Mouse (Mus musculus): ENCODE measurements around the gene Ppara.

The Ppara gene

GRCm38 (mm10) chr15:85836887-85837286 is 102.1 kb downstream of the Ppara start:
- in situ Hi-C loops (cut with MseI, MboI) = no loop called here

- in situ Hi-C loops (cut with MseI, MboI) = no loop called here
These were observed 106.2 kb downstream of the Ppara start for GRCm38 (mm10) chr15:85840983-85841382.

GRCm38 (mm10) chr15:85841796-85842360 is 107.1 kb downstream of the Ppara start:
- in situ Hi-C loops (cut with MseI, MboI) = no loop called here

- in situ Hi-C loops (cut with MseI, MboI) = no loop called here
These were observed 110.3 kb downstream of the Ppara start for GRCm38 (mm10) chr15:85845071-85845470.

GRCm38 (mm10) chr15:85851656-85852392 is 117.0 kb downstream of the Ppara start:
- in situ Hi-C loops (cut with MseI, MboI) = loop anchor here in 1 of 2 experiments (10.0 kb wide), 1 partner anchor 137 kb away; no protein-coding TSS in a partner anchor

Measured in mouse trophoblast stem cell (cell line).